Mouse (Mus musculus): ENCODE results near the gene Drg2. TPM values are rescaled to one million over a fixed set of nuclear protein-coding genes. Genes with fewer than 3 reads are reported as not detected.
"Not testable (repeated sequence)": the region's sequence is repeated elsewhere in the genome, so short reads cannot be mapped to it uniquely, and the experiment has no call there.

Gene Drg2
- total RNA-seq (2021) (10 to 100 TPM; 63.2 to 72.2 TPM), polyA plus RNA-seq (2012; rRNA removed) (36.6 and 40.5 TPM in 2 replicates)
- long read RNA-seq, transcript Drg2-201 (13 exons, 1,788 nt) = major isoform, 59 of 65 reads
- long read RNA-seq, partial matches to known transcripts = 1 of 65 reads
- long read RNA-seq, other reads (novel, unspliced or antisense) = 5 of 65 reads

DNA sequence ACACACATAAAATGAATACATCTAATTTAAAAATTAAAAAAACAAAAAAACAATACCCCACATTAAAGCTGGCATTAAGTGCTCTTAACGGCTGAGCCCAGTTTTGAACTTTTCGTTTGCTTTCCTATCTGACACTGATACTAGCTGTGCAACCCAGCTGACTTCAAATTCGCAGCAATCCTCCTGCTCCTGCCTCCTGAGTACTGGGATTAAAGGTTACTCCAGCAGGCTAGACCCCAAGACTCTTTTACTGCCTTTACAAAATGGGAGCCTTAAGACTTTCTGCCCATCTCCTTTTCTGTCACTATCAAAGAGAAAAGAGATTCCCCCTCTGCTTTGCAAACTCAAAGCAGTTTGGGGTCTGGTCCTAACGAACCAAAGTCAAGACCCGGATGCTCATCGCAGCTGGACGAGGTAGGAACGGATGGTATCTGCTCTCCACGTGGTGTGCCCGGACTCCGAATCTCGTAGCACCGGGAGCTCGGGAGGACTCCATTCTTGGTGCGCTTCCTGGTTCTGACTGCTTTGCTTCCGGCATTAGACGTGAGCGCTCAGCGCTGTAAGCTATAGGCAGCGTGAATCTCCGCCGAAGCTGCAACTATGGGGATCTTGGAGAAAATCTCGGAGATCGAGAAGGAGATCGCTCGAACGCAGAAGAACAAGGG is at the start of gene Drg2:
Drg2 (plus strand) TSS at position 512 of the 665 bp plus-strand sequence.
- peak; percentile 90 for DNase-seq

DNA sequence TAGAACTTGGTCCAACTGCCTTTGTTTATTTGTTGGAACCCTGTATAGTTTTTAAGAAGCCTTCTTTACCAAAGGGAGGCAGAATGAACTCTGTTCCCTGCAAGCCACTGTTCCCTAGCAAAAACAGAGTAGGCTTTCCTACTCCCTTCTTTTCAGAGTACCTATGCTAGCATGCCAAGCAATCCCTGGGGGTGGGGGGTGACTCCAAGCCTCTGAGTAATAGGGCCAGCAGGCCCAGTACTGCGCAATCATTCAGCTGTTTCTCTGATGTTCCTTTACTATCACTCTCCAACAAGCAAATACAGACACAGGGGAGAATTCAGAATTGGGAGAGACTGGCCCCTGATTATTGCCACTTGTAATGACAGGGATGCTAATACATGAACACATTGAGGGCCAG is 47.8 kb upstream of the Drg2 start:
- no peak for DNase-seq

DNA sequence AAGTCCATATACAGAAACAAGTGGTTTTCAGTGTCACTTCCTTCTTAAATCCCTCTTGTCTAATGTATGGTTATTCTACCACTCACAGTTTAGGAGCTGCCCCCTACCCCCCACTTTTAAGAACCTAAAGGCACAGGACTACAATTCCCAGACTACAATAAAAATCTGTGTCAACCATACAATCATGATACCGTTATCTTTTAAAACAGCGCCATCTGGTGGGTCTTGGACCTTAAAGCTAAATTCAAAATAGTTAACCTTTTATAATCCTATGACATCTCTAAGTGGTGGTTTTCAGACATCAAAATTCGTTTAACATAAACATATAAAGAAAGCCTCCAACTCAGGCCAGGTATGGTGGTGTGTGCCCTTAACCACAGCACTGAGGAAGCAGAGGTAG is 42.2 kb upstream of the Drg2 start:
- DNase-seq = peak; percentile 52

DNA sequence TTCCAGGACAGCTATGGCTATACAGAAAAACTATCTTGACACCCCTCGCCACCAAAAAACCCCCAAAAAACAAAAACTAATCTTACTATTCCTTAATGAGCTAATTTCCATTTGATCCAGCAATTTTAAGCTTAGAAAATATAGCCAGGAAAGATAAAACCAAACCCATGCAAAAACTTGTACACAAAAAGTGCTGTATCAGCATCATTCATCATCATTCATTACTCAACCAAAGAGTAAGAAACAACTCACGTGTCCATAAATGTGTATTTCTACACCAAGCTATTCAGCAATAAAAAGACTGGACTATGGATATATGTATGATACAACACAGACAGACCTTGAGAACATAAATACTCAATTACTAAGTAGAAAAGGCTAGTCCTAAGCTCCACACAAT is 41.5 kb upstream of the Drg2 start:
- DNase-seq = no peak

DNA sequence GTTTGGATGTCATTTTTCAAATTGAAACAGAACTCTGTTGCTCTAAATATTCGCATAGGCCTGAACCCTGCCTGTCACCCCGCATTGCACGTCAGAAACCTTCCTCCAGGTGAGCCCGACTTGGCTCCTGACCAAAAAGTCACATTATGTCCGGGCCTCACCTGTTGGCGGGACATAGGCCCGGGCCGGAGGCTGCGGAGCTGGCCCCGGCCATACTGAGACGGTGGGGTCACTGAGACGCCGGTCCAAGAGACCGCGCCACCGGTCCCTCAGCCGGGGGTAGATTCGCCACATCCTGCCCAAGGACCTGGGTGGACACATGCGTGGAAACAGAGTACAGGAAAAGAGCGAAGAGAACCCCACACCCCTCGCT is 37.8 kb upstream of the Drg2 start:
- DNase-seq = no peak

DNA sequence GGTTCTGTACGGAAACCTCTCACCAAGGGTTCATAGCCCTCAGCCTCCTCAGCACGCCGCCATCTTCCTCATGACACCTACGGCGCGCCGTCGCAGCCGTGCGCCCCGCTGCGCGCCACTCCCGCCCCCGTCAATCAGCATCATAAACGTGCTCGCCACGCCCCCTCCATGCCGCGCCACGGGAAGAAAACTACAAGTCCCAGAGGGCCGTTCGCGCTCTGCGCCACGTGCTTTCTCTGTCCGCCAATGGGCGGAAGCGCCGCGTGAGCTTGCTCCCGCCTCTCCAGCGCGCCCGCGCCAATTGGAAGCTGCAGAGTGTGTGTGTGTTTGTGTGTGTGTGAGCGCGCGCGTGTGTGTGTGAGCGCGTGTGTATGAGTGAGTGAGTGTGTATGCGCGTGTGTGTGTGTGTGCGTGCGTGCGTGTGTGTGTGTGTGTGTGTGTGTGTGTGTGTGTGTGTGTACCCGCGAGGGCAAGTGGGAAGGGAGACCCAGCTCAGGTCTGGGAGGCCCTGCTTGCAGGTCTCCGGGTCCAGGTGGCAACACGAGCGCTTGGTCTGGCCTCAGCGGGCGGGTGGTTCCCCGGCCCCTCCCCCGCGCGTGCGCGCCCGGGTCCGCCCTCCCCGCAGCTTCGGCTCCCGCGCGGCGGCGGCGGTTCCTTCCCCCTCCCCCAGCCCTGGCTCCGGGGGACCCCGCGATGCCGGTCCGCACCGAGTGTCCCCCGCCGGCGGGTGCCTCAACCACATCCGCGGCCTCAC is 37.3 kb upstream of the Drg2 start, which contains the start of gene Gid4:
Gid4 (plus strand) TSS at position 183 of the 754 bp plus-strand sequence.
- peak; percentile 99 for DNase-seq

- DNase-seq = peak; percentile 67
Measured at GRCm38 (mm10) chr11:60417717-60418472, 36.5 kb upstream of the Drg2 start, which contains the start of gene Atpaf2. Gene Atpaf2, minus strand, starts transcription at chr11:60418457.

- DNase-seq = no peak
Measured at GRCm38 (mm10) chr11:60418473-60418803, 36.0 kb upstream of the Drg2 start.

DNA sequence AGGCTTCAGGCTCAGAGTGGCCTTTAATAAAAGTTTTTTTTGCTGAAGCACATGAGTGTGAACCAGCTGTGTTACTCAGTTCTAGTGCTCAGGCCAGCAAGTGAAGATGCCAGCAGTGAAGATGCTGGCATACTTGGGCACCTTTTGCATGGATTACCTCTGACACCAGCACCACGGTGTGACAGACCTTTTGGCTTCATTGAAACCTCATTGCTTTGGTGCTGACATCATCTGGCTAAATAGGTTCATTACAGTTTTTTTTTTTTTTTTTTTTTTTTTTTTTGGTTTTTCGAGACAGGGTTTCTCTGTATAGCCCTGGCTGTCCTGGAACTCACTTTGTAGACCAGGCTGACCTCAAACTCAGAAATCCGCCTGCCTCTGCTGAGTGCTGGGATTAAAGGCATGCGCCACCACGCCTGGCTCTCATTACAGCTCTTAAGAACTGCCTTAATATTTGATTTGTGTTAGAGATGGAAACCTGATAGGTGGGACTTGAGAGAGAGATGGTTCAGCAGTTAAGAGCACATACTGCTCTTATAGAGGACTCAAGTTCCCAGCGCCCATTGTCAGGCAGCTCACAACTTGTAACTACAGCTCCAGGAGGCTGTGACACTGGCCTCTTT is 32.2 kb upstream of the Drg2 start:
- no peak for DNase-seq

DNA sequence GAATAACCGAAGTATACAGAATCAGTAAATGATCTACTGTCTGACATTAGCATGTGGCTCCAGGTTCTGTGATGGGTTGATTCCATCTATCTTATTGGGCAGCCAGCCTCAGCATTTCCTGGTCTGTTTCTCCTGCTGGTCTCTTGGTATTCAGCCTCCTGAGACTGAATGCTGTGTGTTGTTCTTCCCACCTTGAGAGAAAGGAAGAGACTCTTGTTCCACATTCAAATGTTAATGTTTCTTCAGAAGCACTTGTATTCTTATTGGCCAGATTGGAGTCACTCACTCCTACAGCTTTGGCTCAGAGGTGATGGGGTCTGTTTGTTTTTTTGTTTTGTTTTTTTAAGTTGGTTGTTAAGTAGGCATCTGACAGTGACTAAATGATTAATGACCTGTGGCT is 31.4 kb upstream of the Drg2 start:
- DNase-seq = no peak

- DNase-seq = no peak
Measured at GRCm38 (mm10) chr11:60426417-60426816, 28.0 kb upstream of the Drg2 start.

GRCm38 (mm10) chr11:60427628-60428027 is 26.8 kb upstream of the Drg2 start:
- DNase-seq = no peak

DNA sequence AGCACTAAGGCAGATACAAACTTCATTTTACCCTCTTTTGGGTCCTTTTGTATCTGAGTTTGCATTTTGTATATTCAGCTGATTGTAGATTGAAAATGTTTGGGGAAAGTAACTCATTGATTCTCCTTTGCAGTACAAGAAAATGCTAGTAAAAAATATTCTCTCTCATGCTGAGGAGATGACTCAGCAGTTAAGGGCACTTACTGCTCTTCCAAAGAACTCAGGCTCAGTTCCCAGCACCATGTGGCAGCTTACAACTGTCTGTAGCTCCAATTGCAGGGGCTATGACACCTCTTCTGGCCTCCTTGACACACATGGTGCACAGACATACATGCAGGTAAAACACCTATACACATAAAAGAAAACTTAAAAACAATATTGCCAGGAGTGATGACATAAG is 20.9 kb upstream of the Drg2 start:
- no peak for DNase-seq

- DNase-seq = no peak
Measured at GRCm38 (mm10) chr11:60435133-60435532, 19.3 kb upstream of the Drg2 start.

- DNase-seq = peak; percentile 60
Measured at GRCm38 (mm10) chr11:60436618-60437017, 17.8 kb upstream of the Drg2 start.

DNA sequence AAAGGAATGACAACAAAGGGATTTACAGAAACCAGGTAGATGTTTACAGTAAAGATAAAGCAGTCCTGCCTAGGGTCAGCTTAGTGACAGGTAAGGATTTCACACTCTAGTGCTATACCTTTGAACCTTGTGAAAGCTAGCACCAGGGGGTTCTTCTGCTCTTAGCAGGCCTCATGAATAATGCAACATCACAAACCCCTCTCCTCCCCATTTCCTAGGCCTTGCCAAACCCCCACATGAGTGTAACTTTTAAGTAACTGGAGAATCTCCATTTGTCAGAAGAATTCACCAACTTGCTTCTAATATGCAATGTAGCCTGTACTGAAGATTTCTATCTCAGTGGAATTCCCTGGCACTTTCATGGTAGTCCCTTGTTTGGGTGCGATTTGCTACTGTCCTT is 14.8 kb upstream of the Drg2 start:
- not testable (repeated sequence) for DNase-seq

- no peak for DNase-seq
Measured at GRCm38 (mm10) chr11:60440176-60440575, 14.2 kb upstream of the Drg2 start.

- DNase-seq = no peak
Measured at GRCm38 (mm10) chr11:60442896-60443295, 11.5 kb upstream of the Drg2 start.

DNA sequence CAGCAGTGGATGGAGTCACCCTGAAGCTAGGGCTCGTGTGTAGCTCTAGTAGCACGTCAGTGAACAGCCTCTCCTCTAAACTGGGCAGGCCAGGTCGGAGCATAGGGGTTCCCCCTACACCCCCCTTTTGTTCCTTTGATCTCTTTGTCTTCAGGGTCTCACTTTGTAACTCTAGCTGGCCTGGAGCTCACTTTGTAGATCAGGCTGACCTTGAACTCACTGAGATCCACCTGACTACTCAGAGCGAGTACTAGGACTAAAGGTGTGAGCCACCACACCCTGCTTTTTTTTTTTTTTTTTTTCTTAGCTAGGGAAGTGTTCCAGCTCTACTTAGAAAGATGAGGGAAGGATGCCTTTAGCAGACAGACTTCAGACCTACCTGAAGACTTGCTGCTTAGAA is 10.4 kb upstream of the Drg2 start:
- DNase-seq = no peak

- no peak for DNase-seq
Measured at GRCm38 (mm10) chr11:60454745-60455087, 325 bp downstream of the Drg2 start.

GRCm38 (mm10) chr11:60457973-60458372 is 3.6 kb downstream of the Drg2 start:
- DNase-seq = no peak

GRCm38 (mm10) chr11:60465943-60466380 is 11.6 kb downstream of the Drg2 start:
- peak; percentile 47 for DNase-seq
